Mouse (Mus musculus) layer of hippocampus, adult 18-20 months (tissue): ENCODE data around the gene Rbfox1. TPM values are rescaled to one million over a fixed set of nuclear protein-coding genes. Genes with fewer than 3 reads are reported as not detected.

ENCODE experiments used
- DNase-seq, 2 experiments: peaks; one replicate each; pipeline ENCODE4 v3.0.0; 2022; ENCODE audit warnings: low spot score in 2 of 2
- total RNA-seq, 2 experiments: library from RNA; stranded (reverse); gene quantifications; 2 replicates each; pipeline ENCODE4 v1.2.3; 2021

Rbfox1 gene
- total RNA-seq, 2 experiments from 2014 or later = 379 to 393 TPM

GRCm38 (mm10) chr16:6333273-6333672 lies 448.1 kb downstream of the Rbfox1 start:
- DNase-seq = no peak

- no peak for DNase-seq
These were observed 462.9 kb downstream of the Rbfox1 start for GRCm38 (mm10) chr16:6348103-6348502.

GRCm38 (mm10) chr16:6348581-6349241 lies 463.6 kb downstream of the Rbfox1 start:
- DNase-seq = peak; percentile 61 to 77

GRCm38 (mm10) chr16:6349381-6349780 lies 464.2 kb downstream of the Rbfox1 start:
- DNase-seq = peak; percentile 42 to 58

GRCm38 (mm10) chr16:6350256-6350655 lies 465.1 kb downstream of the Rbfox1 start:
- DNase-seq = no peak

GRCm38 (mm10) chr16:6353191-6353590 lies 468.0 kb downstream of the Rbfox1 start:
- DNase-seq = peak; percentile 38 to 72

GRCm38 (mm10) chr16:6356931-6357330 lies 471.8 kb downstream of the Rbfox1 start:
- no peak for DNase-seq

GRCm38 (mm10) chr16:6365793-6366192 lies 480.6 kb downstream of the Rbfox1 start:
- no peak for DNase-seq

GRCm38 (mm10) chr16:6366649-6367048 lies 481.5 kb downstream of the Rbfox1 start:
- DNase-seq = no peak

- peak; percentile 26 to 49 for DNase-seq
These were observed 495.8 kb downstream of the Rbfox1 start for GRCm38 (mm10) chr16:6380924-6381323.

- DNase-seq = no peak
These were observed 496.4 kb downstream of the Rbfox1 start for GRCm38 (mm10) chr16:6381572-6381971.

- DNase-seq = no peak
These were observed 497.6 kb downstream of the Rbfox1 start for GRCm38 (mm10) chr16:6382712-6383111.

- DNase-seq = peak; percentile 32 to 76
These were observed 505.2 kb downstream of the Rbfox1 start for GRCm38 (mm10) chr16:6390278-6390930.

GRCm38 (mm10) chr16:6396676-6397409 lies 511.7 kb downstream of the Rbfox1 start:
- no peak for DNase-seq

GRCm38 (mm10) chr16:6397635-6398034 lies 512.5 kb downstream of the Rbfox1 start:
- DNase-seq = no peak

GRCm38 (mm10) chr16:6402816-6403215 lies 517.7 kb downstream of the Rbfox1 start:
- peak in 1 of 2 experiments; percentile 52 for DNase-seq

GRCm38 (mm10) chr16:6414846-6415245 lies 529.7 kb downstream of the Rbfox1 start:
- DNase-seq = no peak

GRCm38 (mm10) chr16:6421623-6422145 lies 536.5 kb downstream of the Rbfox1 start:
- DNase-seq = no peak

- no peak for DNase-seq
These were observed 538.8 kb downstream of the Rbfox1 start for GRCm38 (mm10) chr16:6423878-6424409.

GRCm38 (mm10) chr16:6424738-6425137 lies 539.6 kb downstream of the Rbfox1 start:
- no peak for DNase-seq
